9 mouse cellular contexts compared by ENCODE assay signal in genomic region chr5:28124321-28125230, GRCm38 (mm10). TPM values are rescaled to one million over a fixed set of nuclear protein-coding genes. Genes with fewer than 3 reads are reported as not detected.
DNase-seq lines count a peak whose midpoint lies in the region; ATAC-seq lines count a peak whose summit lies in the region.
"Had no signal": no experiment of that assay in that cellular context is flagged by ENCODE, and none has a peak within 500 bp of the region (broad histone marks: within the 10 kb centered on the region; RNA-seq: fewer than 3 reads in every experiment).

No protein-coding gene starts in this region.

- ATAC-seq in kidney, embryonic 16.5 days (ENCODE audit: low FRiP score, low TSS enrichment), result peak; percentile 52
- peak; percentile 61; the same call in 1 of the 2 replicates for ATAC-seq in hindbrain, embryonic 13.5 days (ENCODE audit: low FRiP score)
- ATAC-seq in neural tube, embryonic 14.5 days (ENCODE audit: low read depth), result peak; percentile 65; the same call in 1 of the 2 replicates
- ATAC-seq in erythroid progenitor cell, adult 5-6 weeks (replicated peaks; ENCODE audit: low FRiP score, poor library complexity, severe bottlenecking), result no peak

- H3K4me2 ChIP-seq in kidney, embryonic 16.5 days (replicated peaks; ENCODE audit: low read depth, low read length), result no peak overlapping the region
- H3K4me2 ChIP-seq in hindbrain, embryonic 13.5 days, result peak overlapping the region; percentile 29
- no peak overlapping the region for H3K4me2 ChIP-seq in neural tube, embryonic 14.5 days (ENCODE audit: low read depth, low read length)

- no peak overlapping the region for H3K27ac ChIP-seq in kidney, embryonic 16.5 days (ENCODE audit: low read length)
- no peak overlapping the region for H3K27ac ChIP-seq in embryonic facial prominence, embryonic 10.5 days (replicated peaks)
- 0 out of 2 replicates have a peak overlapping the region, but pooled peaks have one; percentile 12 for H3K27ac ChIP-seq in hindbrain, embryonic 13.5 days
- H3K27ac ChIP-seq in neural tube, embryonic 14.5 days (ENCODE audit: low read depth, low read length), result no peak overlapping the region

- no peaks in the 10 kb centered on the region for H3K36me3 ChIP-seq in kidney, embryonic 16.5 days (ENCODE audit: insufficient read depth, low read length)
- no peaks in the 10 kb centered on the region for H3K36me3 ChIP-seq in embryonic facial prominence, embryonic 10.5 days (replicated peaks)
- no peaks in the 10 kb centered on the region for H3K36me3 ChIP-seq in hindbrain, embryonic 13.5 days
- no peaks in the 10 kb centered on the region for H3K36me3 ChIP-seq in neural tube, embryonic 14.5 days (ENCODE audit: control insufficient read depth, insufficient read depth, low read length)

- 4% methylated on average over 28 of the region's 28 CpGs for WGBS in kidney, embryonic 16.5 days
- WGBS in embryonic facial prominence, embryonic 10.5 days, result 4% methylated on average over 28 of the region's 28 CpGs
- 5% methylated on average over 28 of the region's 28 CpGs for WGBS in hindbrain, embryonic 13.5 days
- WGBS in neural tube, embryonic 14.5 days, result 4% methylated on average over 28 of the region's 28 CpGs

- no peak for DNase-seq in kidney, postnatal 14 days
- peak; percentile 51 for DNase-seq in embryonic facial prominence, embryonic 10.5 days (ENCODE audit: low spot score)
- no peak for DNase-seq in frontal cortex, adult 2 months (ENCODE audit: extremely low spot score in 1 of 2, low spot score in 1 of 2)
- DNase-seq: lung, adult 2 months; thymus, adult 18-20 months had no signal

- no peak overlapping the region for H3K4me3 ChIP-seq in kidney, embryonic 16.5 days (ENCODE audit: low read length)
- H3K4me3 ChIP-seq in embryonic facial prominence, embryonic 10.5 days, result peak overlapping the region; percentile 37
- H3K4me3 ChIP-seq in hindbrain, embryonic 13.5 days, result peak overlapping the region; percentile 11; the same call in 1 of the 2 replicates
- no peak overlapping the region for H3K4me3 ChIP-seq in neural tube, embryonic 14.5 days (ENCODE audit: low read depth, low read length)

- no peaks in the 10 kb centered on the region for H3K9me3 ChIP-seq in kidney, embryonic 16.5 days (ENCODE audit: low read length)
- no peaks in the 10 kb centered on the region for H3K9me3 ChIP-seq in embryonic facial prominence, embryonic 10.5 days
- H3K9me3 ChIP-seq in hindbrain, embryonic 13.5 days, result no peaks in the 10 kb centered on the region
- H3K9me3 ChIP-seq in neural tube, embryonic 14.5 days (ENCODE audit: control insufficient read depth, low read length), result no peaks in the 10 kb centered on the region

- H3K4me1 ChIP-seq in kidney, embryonic 16.5 days (ENCODE audit: insufficient read depth, low read length), result peaks cover 5% of the 10 kb centered on the region; the same call in 1 of the 2 replicates
- H3K4me1 ChIP-seq in embryonic facial prominence, embryonic 10.5 days, result peaks cover 13% of the 10 kb centered on the region; the same call in 1 of the 2 replicates
- peaks cover 11% of the 10 kb centered on the region for H3K4me1 ChIP-seq in hindbrain, embryonic 13.5 days (replicated peaks)
- H3K4me1 ChIP-seq in neural tube, embryonic 14.5 days (ENCODE audit: control insufficient read depth, insufficient read depth, low read length), result no peaks in the 10 kb centered on the region

- peaks cover 90% of the 10 kb centered on the region for H3K27me3 ChIP-seq in kidney, embryonic 16.5 days (ENCODE audit: insufficient read depth, low read length)
- peaks cover 100% of the 10 kb centered on the region for H3K27me3 ChIP-seq in embryonic facial prominence, embryonic 10.5 days (replicated peaks; ENCODE audit: low read depth, poor library complexity, severe bottlenecking)
- H3K27me3 ChIP-seq in hindbrain, embryonic 13.5 days, result peaks cover 95% of the 10 kb centered on the region
- H3K27me3 ChIP-seq in neural tube, embryonic 14.5 days (ENCODE audit: control insufficient read depth, insufficient read depth, low read length), result peaks cover 55% of the 10 kb centered on the region

- H3K9ac ChIP-seq in kidney, embryonic 16.5 days (replicated peaks; ENCODE audit: low read length), result no peak overlapping the region
- peak overlapping the region; percentile 43; the same call in 1 of the 2 replicates for H3K9ac ChIP-seq in hindbrain, embryonic 13.5 days
- H3K9ac ChIP-seq in neural tube, embryonic 14.5 days (replicated peaks; ENCODE audit: low read depth, low read length), result no peak overlapping the region

RNA-seq across cellular contexts. Expression of gene En2, which starts 40.9 kb away (rescaled TPM):
- 0.07 and 0.13 TPM in 2 replicates for polyA plus RNA-seq in kidney, embryonic 16.5 days (2015; fragmentation: Nextera tagmentation; extraction: Ambion mirVana)
- 0.05 TPM in 1 of 2 replicates, not detected in the other for polyA plus RNA-seq in embryonic facial prominence, embryonic 10.5 days (2016; fragmentation: Nextera tagmentation; extraction: Ambion mirVana)
- 0.58 and 0.71 TPM in 2 replicates for polyA plus RNA-seq in hindbrain, embryonic 13.5 days (2015; fragmentation: Nextera tagmentation; extraction: Ambion mirVana)
- not detected in 2 replicates for polyA plus RNA-seq in neural tube, embryonic 14.5 days (2014; fragmentation: Nextera tagmentation; extraction: Ambion mirVana)
- 0.29 and 0.30 TPM in 2 replicates for polyA plus RNA-seq in frontal cortex, adult 2 months (2012; rRNA removed)
- not detected in 2 replicates for total RNA-seq in erythroid progenitor cell, adult 5-6 weeks (2015; ENCODE audit: low replicate concordance)
- not detected in 2 replicates for total RNA-seq in erythroid progenitor cell, adult 5-6 weeks (2017; ENCODE audit: low replicate concordance)
- polyA plus RNA-seq: lung, adult 2 months had no signal

RNA-seq across cellular contexts. Expression of gene Insig1, which starts 53.4 kb away (rescaled TPM):
- polyA plus RNA-seq in kidney, embryonic 16.5 days (2015; fragmentation: Nextera tagmentation; extraction: Ambion mirVana), result 40.2 and 47.4 TPM in 2 replicates
- polyA plus RNA-seq in embryonic facial prominence, embryonic 10.5 days (2016; fragmentation: Nextera tagmentation; extraction: Ambion mirVana), result 88.0 and 88.2 TPM in 2 replicates
- polyA plus RNA-seq in hindbrain, embryonic 13.5 days (2015; fragmentation: Nextera tagmentation; extraction: Ambion mirVana), result 64.3 and 71.5 TPM in 2 replicates
- polyA plus RNA-seq in neural tube, embryonic 14.5 days (2014; fragmentation: Nextera tagmentation; extraction: Ambion mirVana), result 72.7 and 78.9 TPM in 2 replicates
- 74.8 and 83.7 TPM in 2 replicates for polyA plus RNA-seq in frontal cortex, adult 2 months (2012; rRNA removed)
- total RNA-seq in erythroid progenitor cell, adult 5-6 weeks (2015; ENCODE audit: low replicate concordance), result 6.5 and 13.0 TPM in 2 replicates
- total RNA-seq in erythroid progenitor cell, adult 5-6 weeks (2017; ENCODE audit: low replicate concordance), result 7.7 and 15.4 TPM in 2 replicates

Comparison
In these comparisons a context has a peak if more than half of its experiments do, and no peak if none do; other contexts are left out.
1. H3K4me3 ChIP-seq: peak in embryonic facial prominence, embryonic 10.5 days (single experiment) and hindbrain, embryonic 13.5 days (single experiment); none in kidney, embryonic 16.5 days (single experiment) and neural tube, embryonic 14.5 days (single experiment).